In genomic region chr9:21336491-21336890, GRCm38 (mm10) we compare ENCODE assay signal across 31 mouse cellular contexts. TPM values are rescaled to one million over a fixed set of nuclear protein-coding genes. Genes with fewer than 3 reads are reported as not detected.
"Had no signal": no experiment of that assay in that cellular context is flagged by ENCODE, and none has a peak within 500 bp of the region (broad histone marks: within the 10 kb centered on the region; RNA-seq: fewer than 3 reads in every experiment).

No protein-coding gene starts in this region.

- H3K36me3 ChIP-seq: forebrain, embryonic 15.5 days had no signal

- H3K4me3 ChIP-seq: embryonic facial prominence, embryonic 10.5 days; embryonic facial prominence, embryonic 12.5 days; embryonic facial prominence, embryonic 13.5 days; embryonic facial prominence, embryonic 15.5 days; erythroblast, embryonic 14.5 days; forebrain, embryonic 10.5 days; forebrain, embryonic 12.5 days; forebrain, embryonic 13.5 days; forebrain, embryonic 15.5 days; heart, adult 2 months; heart, embryonic 10.5 days had no signal

- ATAC-seq: forebrain, embryonic 13.5 days; forebrain, embryonic 14.5 days; forebrain, embryonic 15.5 days; forebrain, embryonic 16.5 days; forebrain, postnatal 0 days had no signal

- H3K27ac ChIP-seq: embryonic facial prominence, embryonic 10.5 days; embryonic facial prominence, embryonic 12.5 days; embryonic facial prominence, embryonic 13.5 days; embryonic facial prominence, embryonic 15.5 days; forebrain, embryonic 10.5 days; forebrain, embryonic 12.5 days; forebrain, embryonic 13.5 days; forebrain, embryonic 15.5 days; heart, embryonic 10.5 days had no signal

- H3K27me3 ChIP-seq: embryonic facial prominence, embryonic 12.5 days; embryonic facial prominence, embryonic 13.5 days; embryonic facial prominence, embryonic 15.5 days; forebrain, embryonic 12.5 days; forebrain, embryonic 13.5 days; forebrain, embryonic 15.5 days had no signal

- H3K4me2 ChIP-seq: embryonic facial prominence, embryonic 12.5 days; embryonic facial prominence, embryonic 13.5 days; embryonic facial prominence, embryonic 15.5 days; forebrain, embryonic 12.5 days; forebrain, embryonic 13.5 days; forebrain, embryonic 15.5 days; heart, embryonic 11.5 days had no signal

- DNase-seq: cerebellum, adult 9-10 months; cerebellum, adult 9-11 months; cerebellum, postnatal 10 days; cerebellum, postnatal 14 days; cerebellum, postnatal 25 days; cerebellum, postnatal 36 days; embryo, embryonic 11 days; forebrain, postnatal 0 days; gastrocnemius, postnatal 10 days; gastrocnemius, postnatal 25 days; gastrocnemius, postnatal 36 days; heart, adult 11 months; heart, adult 18-20 months; heart, adult 2 months had no signal

RNA-seq across cellular contexts. Expression of gene Ap1m2, which starts 24.4 kb away (rescaled TPM):
- total RNA-seq: gastrocnemius, adult 18-20 months; gastrocnemius, adult 8-10 months; gastrocnemius, postnatal 10 days; gastrocnemius, postnatal 25 days; gastrocnemius, postnatal 36 days; gastrocnemius, postnatal 4 days; heart, adult 18-20 months; heart, adult 2 months; heart, adult 8-10 months had no signal
- polyA plus RNA-seq: erythroblast, embryonic 14.5 days had no signal
